Mouse (Mus musculus): ENCODE measurements around the gene Olfr107. TPM values are rescaled to one million over a fixed set of nuclear protein-coding genes. Genes with fewer than 3 reads are reported as not detected.

Olfr107 gene
- polyA plus RNA-seq (2015; fragmentation: Nextera tagmentation; extraction: Ambion mirVana), result not detected in 2 replicates

DNA sequence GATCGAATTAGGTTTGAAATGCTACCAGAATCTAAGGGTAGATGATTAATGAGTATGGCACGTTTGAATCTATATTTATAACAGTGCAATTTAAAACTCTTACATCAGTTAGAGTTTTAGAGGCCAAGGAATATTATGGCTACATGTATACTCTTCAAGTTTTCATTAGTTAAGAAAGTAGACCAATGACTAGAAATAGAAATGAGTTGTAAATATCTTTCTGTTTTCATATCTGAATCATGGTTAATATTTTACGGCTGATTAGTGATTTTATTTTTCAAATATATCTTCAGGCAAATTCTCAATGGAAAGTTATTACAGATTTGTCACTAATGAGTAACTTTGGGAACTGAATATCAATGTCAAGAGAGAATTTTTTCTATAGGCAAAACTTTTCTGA, at the start of gene Olfr107:
TSS of gene Olfr107 (plus strand) at position 301 of the 400 bp plus-strand sequence.

DNA sequence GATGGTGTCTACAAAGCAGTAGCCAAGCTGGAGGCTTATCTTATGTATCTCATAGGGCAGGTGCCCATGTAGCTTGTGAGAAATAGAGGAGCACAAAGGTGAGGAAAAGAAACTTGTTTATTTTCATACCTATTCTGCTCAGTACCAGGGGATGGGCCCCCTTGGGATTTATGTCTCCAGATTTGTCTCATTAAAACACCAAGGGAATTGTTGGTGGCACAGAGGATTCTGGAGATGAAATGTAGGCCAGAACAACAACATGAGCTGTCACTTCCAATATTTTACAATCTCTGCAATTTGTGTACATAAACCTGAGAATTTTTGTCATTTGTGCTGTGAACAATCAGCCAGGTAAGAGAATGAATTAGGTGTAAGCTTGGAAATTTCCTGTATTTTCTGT, 39.7 kb upstream of the Olfr107 start, which contains the start of gene Olfr104-ps:
TSS of gene Olfr104-ps (plus strand) at position 301 of the 400 bp plus-strand sequence.

DNA sequence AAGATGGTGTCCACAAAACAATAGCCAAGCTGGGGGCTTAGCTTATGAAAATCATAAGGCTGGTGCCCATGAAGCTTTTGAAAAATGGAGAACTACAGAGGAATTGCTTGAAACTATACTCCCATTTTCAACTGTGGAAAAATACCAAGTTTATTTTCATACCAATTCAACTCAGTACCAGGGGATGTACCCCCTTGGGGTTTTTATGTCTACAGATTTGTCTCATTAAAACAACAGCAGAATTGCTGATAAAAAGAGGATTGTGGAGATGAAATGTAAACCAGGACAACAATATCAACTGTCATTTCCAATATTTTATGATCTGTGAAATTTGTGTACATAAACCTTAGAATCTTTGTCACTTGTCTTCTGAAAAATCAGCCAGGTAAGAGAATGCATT, 20.3 kb upstream of the Olfr107 start, which contains the start of gene Olfr105-ps:
TSS of gene Olfr105-ps (plus strand) at position 301 of the 400 bp plus-strand sequence.

GRCm38 (mm10) chr17:37390093-37390492, 8.9 kb upstream of the Olfr107 start, which contains the start of gene Olfr106-ps:
TSS of gene Olfr106-ps (plus strand) at chr17:37390393.

DNA sequence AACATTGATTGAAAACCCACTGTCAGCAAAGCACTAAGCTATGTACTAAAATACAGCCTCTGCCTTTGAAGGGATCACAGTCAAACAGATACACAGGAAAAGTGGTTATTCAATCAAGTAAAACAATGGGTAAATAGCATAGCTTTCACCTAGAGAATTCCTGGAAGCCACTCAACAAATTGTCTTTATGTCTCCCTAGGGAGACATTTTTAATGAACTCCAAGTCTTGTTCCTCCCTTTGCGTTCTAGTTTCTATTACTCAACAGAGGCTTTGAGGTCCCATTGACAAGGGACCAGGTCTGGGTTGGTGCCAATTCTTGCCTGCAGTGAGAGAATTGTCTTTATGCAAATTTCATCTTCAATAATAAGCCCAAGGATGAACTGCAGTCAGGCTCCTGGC, 46.2 kb downstream of the Olfr107 start, which contains the start of gene Olfr108:
TSS of gene Olfr108 (plus strand) at position 301 of the 400 bp plus-strand sequence.

Other genes starting within 250 kb of the Olfr107 start
- not detected in 2 replicates for gene Olfr93, start 237.7 kb upstream of the Olfr107 start, polyA plus RNA-seq (2015; fragmentation: Nextera tagmentation; extraction: Ambion mirVana)
- gene Ubd, start 205.3 kb upstream of the Olfr107 start, polyA plus RNA-seq (2015; fragmentation: Nextera tagmentation; extraction: Ambion mirVana), result not detected in 2 replicates
- gene Olfr94, start 198.2 kb upstream of the Olfr107 start, polyA plus RNA-seq (2015; fragmentation: Nextera tagmentation; extraction: Ambion mirVana), result 0.21 TPM in 1 of 2 replicates, not detected in the other
- gene Olfr95, start 186.1 kb upstream of the Olfr107 start, polyA plus RNA-seq (2015; fragmentation: Nextera tagmentation; extraction: Ambion mirVana), result 0.03 and 0.04 TPM in 2 replicates
- gene Olfr96, start 179.1 kb upstream of the Olfr107 start, polyA plus RNA-seq (2015; fragmentation: Nextera tagmentation; extraction: Ambion mirVana), result not detected in 2 replicates
- not detected in 2 replicates for gene Olfr97, start 161.9 kb upstream of the Olfr107 start, polyA plus RNA-seq (2015; fragmentation: Nextera tagmentation; extraction: Ambion mirVana)
- gene Olfr98, start 135.5 kb upstream of the Olfr107 start, polyA plus RNA-seq (2015; fragmentation: Nextera tagmentation; extraction: Ambion mirVana), result not detected in 2 replicates
- gene H2-M3, start 129.0 kb upstream of the Olfr107 start, polyA plus RNA-seq (2015; fragmentation: Nextera tagmentation; extraction: Ambion mirVana), result 2.6 and 2.8 TPM in 2 replicates
- not detected in 2 replicates for gene Olfr99, start 115.8 kb upstream of the Olfr107 start, polyA plus RNA-seq (2015; fragmentation: Nextera tagmentation; extraction: Ambion mirVana)
- not detected in 2 replicates for gene Olfr101, start 94.9 kb upstream of the Olfr107 start, polyA plus RNA-seq (2015; fragmentation: Nextera tagmentation; extraction: Ambion mirVana)
- not detected in 2 replicates for gene Olfr102, start 82.2 kb upstream of the Olfr107 start, polyA plus RNA-seq (2015; fragmentation: Nextera tagmentation; extraction: Ambion mirVana)
- not detected in 2 replicates for gene Olfr103, start 59.5 kb upstream of the Olfr107 start, polyA plus RNA-seq (2015; fragmentation: Nextera tagmentation; extraction: Ambion mirVana)
- gene Olfr104-ps, start 39.6 kb upstream of the Olfr107 start, polyA plus RNA-seq (2015; fragmentation: Nextera tagmentation; extraction: Ambion mirVana), result not detected in 2 replicates
- gene Olfr105-ps, start 20.2 kb upstream of the Olfr107 start, polyA plus RNA-seq (2015; fragmentation: Nextera tagmentation; extraction: Ambion mirVana), result not detected in 2 replicates
- not detected in 2 replicates for gene Olfr106-ps, start 8.8 kb upstream of the Olfr107 start, polyA plus RNA-seq (2015; fragmentation: Nextera tagmentation; extraction: Ambion mirVana)
- gene Olfr108, start 46.3 kb downstream of the Olfr107 start, polyA plus RNA-seq (2015; fragmentation: Nextera tagmentation; extraction: Ambion mirVana), result not detected in 2 replicates
- gene Olfr109, start 59.7 kb downstream of the Olfr107 start, polyA plus RNA-seq (2015; fragmentation: Nextera tagmentation; extraction: Ambion mirVana), result not detected in 2 replicates
- gene H2-M2, start 84.3 kb downstream of the Olfr107 start, polyA plus RNA-seq (2015; fragmentation: Nextera tagmentation; extraction: Ambion mirVana), result not detected in 2 replicates
- gene Olfr110, start 93.2 kb downstream of the Olfr107 start, polyA plus RNA-seq (2015; fragmentation: Nextera tagmentation; extraction: Ambion mirVana), result not detected in 2 replicates
- 0.44 TPM in 1 of 2 replicates, not detected in the other for gene Olfr111, start 108.8 kb downstream of the Olfr107 start, polyA plus RNA-seq (2015; fragmentation: Nextera tagmentation; extraction: Ambion mirVana)
- not detected in 2 replicates for gene Olfr112, start 170.2 kb downstream of the Olfr107 start, polyA plus RNA-seq (2015; fragmentation: Nextera tagmentation; extraction: Ambion mirVana)
- not detected in 2 replicates for gene Olfr113, start 178.4 kb downstream of the Olfr107 start, polyA plus RNA-seq (2015; fragmentation: Nextera tagmentation; extraction: Ambion mirVana)
- not detected in 2 replicates for gene Olfr114, start 193.5 kb downstream of the Olfr107 start, polyA plus RNA-seq (2015; fragmentation: Nextera tagmentation; extraction: Ambion mirVana)
- gene Olfr115, start 227.9 kb downstream of the Olfr107 start, polyA plus RNA-seq (2015; fragmentation: Nextera tagmentation; extraction: Ambion mirVana), result not detected in 2 replicates
- not detected in 2 replicates for gene Olfr116, start 228.0 kb downstream of the Olfr107 start, polyA plus RNA-seq (2015; fragmentation: Nextera tagmentation; extraction: Ambion mirVana)